Mouse (Mus musculus) frontal cortex, postnatal 10 days (tissue): Measurements from ENCODE around the gene Sema4a.

ENCODE experiments used
- DNase-seq, 2 experiments: peaks; one replicate each; pipeline ENCODE4 v3.0.0; 2022; ENCODE audit warnings: low spot score in 2 of 2, mixed read lengths in 1 of 2

The Sema4a gene

GRCm38 (mm10) chr3:88486887-88487286 is 25.9 kb upstream of the Sema4a start:
- DNase-seq = no peak

- no peak for DNase-seq
Measured at GRCm38 (mm10) chr3:88486043-88486442, 25.1 kb upstream of the Sema4a start.

- no peak for DNase-seq
Measured at GRCm38 (mm10) chr3:88484597-88485316, 23.8 kb upstream of the Sema4a start.

- DNase-seq = peak in 1 of 2 experiments; percentile 40
Measured at GRCm38 (mm10) chr3:88483621-88484020, 22.6 kb upstream of the Sema4a start.

DNA sequence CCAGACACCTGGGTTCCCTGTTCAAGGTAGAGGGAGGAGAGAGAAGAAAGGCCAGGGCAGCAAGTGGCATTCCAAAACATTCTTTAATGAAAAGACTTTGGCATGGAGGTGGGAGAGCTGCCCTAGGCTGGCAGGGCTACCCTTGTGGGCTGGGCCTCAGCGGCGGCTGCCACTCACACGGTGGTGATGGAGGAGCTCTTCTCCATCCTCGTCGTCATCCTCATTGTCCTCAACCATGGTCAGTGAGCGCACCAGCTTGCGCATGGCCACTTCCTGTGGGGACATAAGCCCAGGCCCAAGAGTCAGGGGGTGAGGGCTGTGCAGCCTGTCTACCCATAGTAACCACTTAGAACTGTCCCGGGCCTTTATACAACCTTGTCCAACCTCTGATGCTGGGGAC is 22.2 kb upstream of the Sema4a start:
- DNase-seq = no peak

- DNase-seq = no peak
Measured at GRCm38 (mm10) chr3:88482336-88482735, 21.4 kb upstream of the Sema4a start.

DNA sequence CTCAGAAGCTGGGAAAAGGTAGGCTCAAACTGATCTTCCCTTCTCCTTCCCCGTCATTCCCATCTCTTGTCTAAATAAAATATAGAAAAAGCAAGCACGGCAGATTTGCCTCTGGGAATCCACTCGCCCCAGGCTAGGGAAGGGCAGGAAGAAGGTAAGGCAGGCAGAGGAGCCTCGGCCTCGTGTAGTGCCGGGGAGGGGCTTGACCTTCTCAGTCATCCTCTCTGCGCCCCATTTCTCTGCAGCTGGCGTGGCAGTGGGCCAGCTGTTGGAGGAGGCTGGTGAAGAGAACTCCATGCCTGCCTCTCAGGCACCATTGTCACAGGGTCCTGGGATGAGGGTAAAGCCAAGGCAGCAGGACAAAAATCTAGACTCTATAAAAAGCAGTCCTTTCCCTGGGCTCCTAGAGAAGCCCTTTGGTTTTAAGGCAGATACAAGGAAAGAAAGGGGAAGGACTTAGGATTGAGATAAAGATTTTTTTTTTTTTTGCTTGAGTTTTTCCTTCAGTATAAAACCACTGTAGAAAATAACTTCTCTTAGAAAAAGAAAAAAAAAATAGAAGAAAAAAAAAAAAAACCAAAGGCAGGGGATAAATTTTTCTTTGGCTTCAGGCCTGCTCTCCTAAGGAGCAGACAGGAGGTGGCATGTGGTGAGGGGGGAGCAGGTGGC is 20.5 kb upstream of the Sema4a start:
- DNase-seq = no peak

DNA sequence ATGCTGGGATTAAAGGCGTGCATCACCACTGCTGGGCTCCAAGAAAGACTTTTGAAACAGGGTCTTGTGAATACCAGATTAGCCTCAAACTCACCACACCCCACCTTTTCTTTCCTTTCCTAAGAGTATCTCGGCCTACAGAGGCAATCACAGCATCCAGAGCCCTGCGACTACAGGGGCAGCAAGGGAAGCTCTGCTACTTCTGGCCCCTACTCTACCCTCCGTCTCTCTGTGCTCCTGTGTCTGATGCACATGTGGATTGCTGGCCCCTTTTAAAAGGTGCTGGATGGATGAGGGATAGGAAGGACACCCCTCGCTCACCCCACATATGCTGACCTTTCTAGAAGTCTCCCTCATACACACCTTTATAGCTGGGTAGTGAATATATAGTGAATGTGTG is 19.7 kb upstream of the Sema4a start:
- no peak for DNase-seq

GRCm38 (mm10) chr3:88479828-88480227 is 18.8 kb upstream of the Sema4a start:
- no peak for DNase-seq

DNA sequence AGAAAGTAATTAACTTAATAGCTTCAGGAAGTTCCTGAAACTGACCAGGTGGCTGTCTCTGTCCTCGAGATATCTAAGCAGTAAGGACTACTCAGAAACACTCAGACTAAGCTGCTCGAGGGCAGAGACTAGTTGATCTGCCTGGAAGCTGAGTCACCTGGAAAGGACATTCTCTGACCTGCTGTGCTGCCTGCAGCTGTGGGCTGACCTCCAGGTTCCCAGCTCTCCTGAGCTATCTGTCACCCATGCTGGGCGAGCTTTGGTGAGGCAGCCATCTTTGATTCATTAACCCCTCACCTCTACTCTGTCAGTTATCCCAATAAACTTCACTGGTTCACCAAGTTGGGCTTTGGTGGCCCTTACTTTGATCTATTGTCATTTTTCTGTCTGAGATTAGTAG is 18.2 kb upstream of the Sema4a start:
- no peak for DNase-seq

DNA sequence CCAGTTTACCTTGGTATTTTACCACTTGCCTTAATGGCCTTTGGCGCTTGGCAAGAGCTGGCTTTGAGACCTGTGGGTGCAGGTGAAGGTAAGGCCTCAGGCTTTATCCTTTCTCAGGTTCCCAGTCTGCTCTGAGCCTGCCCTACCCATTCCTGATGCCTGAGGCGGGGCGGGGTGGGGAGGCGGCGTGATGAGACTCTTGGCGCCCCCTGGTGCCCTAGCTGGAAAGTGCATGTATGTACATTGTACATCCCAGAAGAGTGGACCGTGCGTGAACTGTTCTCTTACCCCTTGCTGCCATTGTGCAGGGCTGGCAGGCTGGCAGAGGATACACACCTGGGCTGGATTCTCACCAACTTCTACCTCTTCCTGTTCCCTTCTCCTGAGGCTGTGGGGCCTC is 16.8 kb upstream of the Sema4a start:
- peak in 1 of 2 experiments; percentile 49 for DNase-seq

DNA sequence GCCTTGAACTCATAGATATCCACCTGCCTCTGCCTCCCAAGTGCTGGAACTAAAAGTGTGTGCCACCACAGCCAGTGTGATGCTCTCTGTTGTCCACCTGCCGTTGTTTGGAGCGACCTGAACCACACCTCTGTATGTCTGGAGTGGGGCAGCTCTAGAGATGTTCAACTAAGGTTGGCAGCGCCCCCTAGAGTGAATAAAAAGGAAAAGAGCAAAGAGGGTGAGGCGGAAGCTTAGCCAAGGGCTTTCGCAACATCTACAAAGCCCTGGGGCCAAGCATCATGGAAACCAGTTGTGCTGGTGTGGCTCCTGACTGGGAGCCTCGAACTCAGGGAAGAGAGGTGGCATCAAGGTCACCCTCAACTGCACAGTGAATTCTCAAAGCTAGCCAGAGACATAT is 15.4 kb upstream of the Sema4a start:
- DNase-seq = no peak

DNA sequence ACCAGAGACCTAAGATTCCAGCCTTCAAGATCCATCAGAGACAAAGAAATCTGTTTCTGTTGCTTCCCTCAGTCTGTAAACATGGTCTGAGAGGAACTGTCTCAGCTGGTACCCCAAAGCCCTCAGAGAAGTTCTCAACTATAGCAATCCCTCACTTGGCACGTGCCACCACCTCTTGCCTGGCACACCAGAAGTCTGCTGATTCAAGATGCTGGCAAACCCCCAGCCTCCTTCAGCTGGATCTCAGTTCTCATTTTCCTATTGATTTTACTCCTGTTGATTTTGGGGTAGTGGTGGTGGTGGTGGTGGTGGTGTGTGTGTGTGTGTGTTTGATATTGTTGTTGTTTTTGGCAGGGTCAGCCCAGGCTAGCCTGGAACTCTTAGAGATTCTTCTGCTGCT is 12.6 kb upstream of the Sema4a start:
- DNase-seq = no peak

GRCm38 (mm10) chr3:88473020-88473419 is 12.0 kb upstream of the Sema4a start:
- DNase-seq = no peak

DNA sequence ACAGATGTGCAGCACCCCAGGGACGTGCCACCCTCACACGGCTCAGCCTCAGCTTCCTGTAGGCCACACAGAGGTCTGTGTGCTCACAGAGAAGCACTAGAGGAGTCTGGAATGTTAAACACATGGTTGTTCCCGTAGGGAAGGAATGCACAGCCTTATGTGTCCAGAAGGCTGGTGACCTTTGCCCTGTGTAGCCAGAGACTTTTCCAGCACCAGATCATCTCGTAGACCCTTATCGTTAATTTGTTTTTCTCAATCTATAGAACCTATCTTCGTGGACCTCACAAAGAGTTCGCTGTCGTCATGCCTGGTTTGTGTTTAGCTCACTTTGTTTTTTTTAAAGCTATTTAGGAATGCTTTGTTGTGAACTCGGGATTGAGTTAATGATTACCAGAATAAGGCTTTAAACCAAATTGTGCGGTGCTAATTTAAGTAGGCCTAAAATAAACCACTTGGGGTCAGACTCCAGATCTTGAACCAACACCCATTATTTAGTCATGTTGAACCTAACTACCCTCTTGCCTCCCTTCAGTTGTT is 10.0 kb upstream of the Sema4a start:
- no peak for DNase-seq

GRCm38 (mm10) chr3:88469466-88469865 is 8.5 kb upstream of the Sema4a start:
- no peak for DNase-seq

DNA sequence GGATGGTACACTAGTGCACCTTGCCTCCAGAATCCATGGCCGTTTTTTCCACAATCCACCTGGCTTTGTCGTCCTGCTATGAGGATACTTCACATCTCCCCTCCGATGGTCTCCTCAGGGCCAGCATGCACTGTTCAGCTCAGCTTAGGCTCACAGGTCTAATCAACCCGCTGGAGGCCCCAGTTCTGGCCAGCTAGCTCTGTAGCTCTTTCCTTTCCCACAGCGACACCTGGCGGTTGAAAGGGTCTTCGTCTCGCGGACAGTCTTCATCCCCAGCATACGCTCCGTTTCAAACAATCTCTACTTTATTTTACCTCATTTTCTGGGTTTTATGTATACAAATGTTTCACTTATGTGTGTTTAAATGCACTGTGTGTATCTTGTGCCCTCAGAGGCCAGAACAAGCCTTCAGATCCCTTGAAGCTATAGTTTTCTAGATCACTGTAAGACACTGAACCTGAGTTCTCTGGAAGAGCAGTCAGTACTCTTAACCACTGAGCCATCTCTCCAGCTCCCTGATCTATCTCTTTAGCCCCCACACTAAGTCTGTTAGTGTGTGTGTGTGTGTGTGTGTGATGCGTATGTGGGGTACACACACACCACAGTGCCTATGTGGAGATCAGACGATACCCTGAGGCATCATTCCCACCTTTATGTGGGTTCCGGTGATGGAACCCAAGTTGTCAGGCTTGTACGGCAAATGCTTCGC is 6.3 kb upstream of the Sema4a start:
- peak in 1 of 2 experiments; percentile 86 for DNase-seq

DNA sequence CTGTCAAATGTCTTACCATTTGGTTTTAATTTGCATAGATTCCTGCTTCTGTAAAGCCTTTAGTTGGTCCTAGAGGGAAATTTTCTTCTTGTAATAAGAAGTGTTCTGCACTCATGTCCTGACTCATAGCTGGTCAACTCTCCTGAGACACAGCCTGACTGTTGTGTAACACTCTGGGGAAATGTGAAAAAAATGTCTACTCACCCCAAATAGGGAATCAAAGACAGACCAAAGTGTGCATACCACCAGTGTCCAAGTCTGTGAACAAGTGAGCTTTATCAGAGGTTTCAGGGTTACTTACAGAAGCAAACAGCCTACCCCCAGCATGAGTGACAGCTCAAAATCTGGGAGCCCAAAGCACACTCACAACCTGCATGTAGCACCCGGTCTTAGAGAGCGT is 4.1 kb upstream of the Sema4a start:
- DNase-seq = no peak

DNA sequence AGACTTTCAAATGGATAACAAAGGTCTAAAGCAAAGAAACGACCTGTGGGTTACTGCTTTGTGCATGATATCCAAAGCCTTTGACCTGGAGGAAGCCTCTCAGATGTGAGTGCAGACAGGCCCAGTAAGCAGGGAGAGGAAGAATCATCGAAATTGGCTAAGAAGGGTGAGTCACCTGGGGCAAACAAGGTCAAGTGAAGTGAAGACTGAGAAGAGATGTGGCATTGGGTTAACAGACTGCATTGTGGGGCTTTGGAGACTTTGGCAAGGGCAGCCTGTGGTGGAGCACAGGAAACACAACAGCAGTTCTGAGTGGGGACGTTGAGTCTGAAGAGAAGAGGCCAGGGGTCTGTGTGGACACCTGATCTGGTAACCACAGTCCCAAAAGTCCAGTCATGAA is 3.4 kb upstream of the Sema4a start:
- no peak for DNase-seq

DNA sequence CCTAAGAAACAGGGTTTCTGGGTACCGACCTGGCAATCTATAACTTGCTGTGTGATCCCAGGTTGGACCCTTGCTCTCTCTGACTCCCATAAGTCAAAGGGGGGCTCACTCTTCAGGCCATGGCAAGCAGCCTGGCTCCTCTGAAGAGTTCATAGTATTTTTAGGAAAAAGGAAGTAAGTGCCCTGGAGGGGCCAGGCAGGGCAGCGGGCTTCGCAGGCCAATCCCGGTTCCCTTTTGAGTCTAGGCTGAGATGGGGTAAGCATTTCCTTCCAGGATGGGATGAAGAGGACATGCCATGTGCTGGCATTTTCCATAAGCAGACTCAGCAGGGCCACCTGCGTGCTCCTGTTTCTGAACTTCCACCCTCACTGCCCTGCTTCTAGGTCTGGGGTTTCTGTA is 953 bp downstream of the Sema4a start:
- no peak for DNase-seq

GRCm38 (mm10) chr3:88458778-88459219 is 2.2 kb downstream of the Sema4a start:
- DNase-seq = no peak

DNA sequence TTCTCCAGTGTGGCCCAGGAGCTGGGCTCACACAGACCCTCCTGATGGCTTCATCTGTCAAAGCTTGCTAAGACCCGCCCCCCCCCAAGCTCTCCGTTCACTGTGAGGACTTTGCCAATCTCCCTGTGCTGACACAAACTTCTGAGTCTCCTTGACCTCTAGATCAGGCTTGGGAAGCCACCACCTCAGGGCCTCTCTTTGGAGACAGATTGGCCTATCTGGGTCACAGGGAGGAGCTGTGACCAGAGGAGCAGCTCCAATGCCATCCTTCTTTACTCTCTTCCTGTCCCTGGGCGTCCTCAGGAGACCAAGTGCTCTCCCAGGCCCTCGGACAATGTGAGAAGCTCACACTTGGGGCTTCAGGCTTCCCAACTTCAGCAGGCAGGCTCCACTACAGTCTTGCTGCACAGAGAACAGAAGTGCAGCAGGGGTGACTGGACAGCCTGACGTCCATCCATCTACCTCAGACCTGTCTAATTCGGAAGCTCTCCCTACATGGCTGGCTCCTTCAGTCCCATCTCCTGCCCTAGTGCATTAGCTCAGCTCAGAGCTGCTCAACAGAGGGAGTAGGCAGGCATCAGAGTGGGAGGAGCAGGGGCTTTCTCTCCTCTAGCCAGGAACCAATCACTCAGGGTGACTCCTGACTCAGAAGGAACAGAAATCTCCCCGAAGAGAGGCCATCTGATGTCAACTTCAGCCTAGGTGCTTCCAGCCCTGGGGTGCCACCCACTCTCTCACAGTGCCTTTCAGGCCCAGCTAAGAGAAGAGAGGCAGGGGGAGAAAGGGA is 4.0 kb downstream of the Sema4a start:
- DNase-seq = no peak
